Mouse (Mus musculus): Measurements from ENCODE around the gene Cox10. TPM values are rescaled to one million over a fixed set of nuclear protein-coding genes. Genes with fewer than 3 reads are reported as not detected.

Gene Cox10
- polyA plus RNA-seq, 1 experiment: 26.1 TPM

- H3K27me3 ChIP-seq (replicated peaks): no peaks in the 10 kb centered on the region
- TF ChIP-seq FLI1 (IDR thresholded peaks at IDR 0.05; ENCODE audit: low read length): no peak
- no peak for TF ChIP-seq GATA1 (IDR thresholded peaks at IDR 0.05; ENCODE audit: borderline replicate concordance, low read length)
- H3K4me3 ChIP-seq (replicated peaks): no peak overlapping the region
- no peaks in the 10 kb centered on the region for H3K36me3 ChIP-seq (replicated peaks; ENCODE audit: low read length)
- H3K9me3 ChIP-seq: peaks cover 3% of the 10 kb centered on the region; the same call in 1 of the 2 replicates
- peaks cover 35% of the 10 kb centered on the region for H3K4me1 ChIP-seq
These were observed 75.8 kb downstream of the Cox10 start for GRCm38 (mm10) chr11:64003484-64003883.

GRCm38 (mm10) chr11:64002629-64003028 is 76.6 kb downstream of the Cox10 start:
- no peaks in the 10 kb centered on the region for H3K27me3 ChIP-seq (replicated peaks)
- no peak for TF ChIP-seq FLI1 (IDR thresholded peaks at IDR 0.05; ENCODE audit: low read length)
- TF ChIP-seq GATA1 (IDR thresholded peaks at IDR 0.05; ENCODE audit: borderline replicate concordance, low read length): no peak
- peaks cover 3% of the 10 kb centered on the region for H3K36me3 ChIP-seq (replicated peaks; ENCODE audit: low read length)
- H3K4me1 ChIP-seq: peaks cover 35% of the 10 kb centered on the region
- no peak overlapping the region for H3K4me3 ChIP-seq (replicated peaks)
- H3K9me3 ChIP-seq: peaks cover 3% of the 10 kb centered on the region; the same call in 1 of the 2 replicates

GRCm38 (mm10) chr11:64001111-64001510 is 78.2 kb downstream of the Cox10 start:
- H3K36me3 ChIP-seq (replicated peaks; ENCODE audit: low read length): peaks cover 8% of the 10 kb centered on the region
- TF ChIP-seq FLI1 (IDR thresholded peaks at IDR 0.05; ENCODE audit: low read length): no peak
- TF ChIP-seq GATA1 (IDR thresholded peaks at IDR 0.05; ENCODE audit: borderline replicate concordance, low read length): no peak
- no peaks in the 10 kb centered on the region for H3K9me3 ChIP-seq
- no peaks in the 10 kb centered on the region for H3K27me3 ChIP-seq (replicated peaks)
- H3K4me3 ChIP-seq (replicated peaks): no peak overlapping the region
- H3K4me1 ChIP-seq: peaks cover 35% of the 10 kb centered on the region

- no peak for TF ChIP-seq GATA1 (IDR thresholded peaks at IDR 0.05; ENCODE audit: borderline replicate concordance, low read length)
- TF ChIP-seq FLI1 (IDR thresholded peaks at IDR 0.05; ENCODE audit: low read length): no peak
- Histone ChIP-seq H3K27me3 (replicated peaks) (no peaks in the 10 kb centered on the region), H3K9me3 (no peaks in the 10 kb centered on the region), H3K4me1 (peaks cover 35% of the 10 kb centered on the region), H3K36me3 (replicated peaks; ENCODE audit: low read length) (peaks cover 8% of the 10 kb centered on the region), H3K4me3 (replicated peaks) (no peak overlapping the region)
These were observed 79.0 kb downstream of the Cox10 start for GRCm38 (mm10) chr11:64000200-64000794.

- Histone ChIP-seq H3K4me1 (peaks cover 35% of the 10 kb centered on the region), H3K36me3 (replicated peaks; ENCODE audit: low read length) (peaks cover 8% of the 10 kb centered on the region), H3K27me3 (replicated peaks) (no peaks in the 10 kb centered on the region), H3K9me3 (no peaks in the 10 kb centered on the region), H3K4me3 (replicated peaks) (no peak overlapping the region)
- TF ChIP-seq GATA1 (IDR thresholded peaks at IDR 0.05; ENCODE audit: borderline replicate concordance, low read length) (no peak), FLI1 (IDR thresholded peaks at IDR 0.05; ENCODE audit: low read length) (no peak)
These were observed 79.8 kb downstream of the Cox10 start for GRCm38 (mm10) chr11:63999431-63999830.

GRCm38 (mm10) chr11:63991958-63992357 is 87.3 kb downstream of the Cox10 start:
- no peaks in the 10 kb centered on the region for H3K27me3 ChIP-seq (replicated peaks)
- peaks cover 22% of the 10 kb centered on the region for H3K36me3 ChIP-seq (replicated peaks; ENCODE audit: low read length)
- H3K4me1 ChIP-seq: peaks cover 35% of the 10 kb centered on the region
- TF ChIP-seq GATA1 (IDR thresholded peaks at IDR 0.05; ENCODE audit: borderline replicate concordance, low read length): no peak
- no peak for TF ChIP-seq FLI1 (IDR thresholded peaks at IDR 0.05; ENCODE audit: low read length)
- H3K4me3 ChIP-seq (replicated peaks): no peak overlapping the region
- H3K9me3 ChIP-seq: no peaks in the 10 kb centered on the region

- Histone ChIP-seq H3K36me3 (replicated peaks; ENCODE audit: low read length) (peaks cover 22% of the 10 kb centered on the region), H3K27me3 (replicated peaks) (no peaks in the 10 kb centered on the region)
These were observed 88.5 kb downstream of the Cox10 start for GRCm38 (mm10) chr11:63990759-63991158.

GRCm38 (mm10) chr11:63990311-63990710 is 89.0 kb downstream of the Cox10 start:
- Histone ChIP-seq H3K4me3 (replicated peaks) (no peak overlapping the region), H3K27me3 (replicated peaks) (no peaks in the 10 kb centered on the region), H3K4me1 (peaks cover 43% of the 10 kb centered on the region), H3K36me3 (replicated peaks; ENCODE audit: low read length) (peaks cover 22% of the 10 kb centered on the region), H3K9me3 (no peaks in the 10 kb centered on the region)
- no peak for TF ChIP-seq FLI1 (IDR thresholded peaks at IDR 0.05; ENCODE audit: low read length)
- TF ChIP-seq GATA1 (IDR thresholded peaks at IDR 0.05; ENCODE audit: borderline replicate concordance, low read length): no peak

More at GRCm38 (mm10) chr11:63990759-63991158, 88.5 kb downstream of the Cox10 start:
- Histone ChIP-seq H3K4me3 (replicated peaks) (no peak overlapping the region), H3K4me1 (peaks cover 39% of the 10 kb centered on the region), H3K9me3 (no peaks in the 10 kb centered on the region)
- TF ChIP-seq FLI1 (IDR thresholded peaks at IDR 0.05; ENCODE audit: low read length) (no peak), GATA1 (IDR thresholded peaks at IDR 0.05; ENCODE audit: borderline replicate concordance, low read length) (no peak)

- Histone ChIP-seq H3K4me1 (peaks cover 54% of the 10 kb centered on the region), H3K9me3 (no peaks in the 10 kb centered on the region), H3K4me3 (replicated peaks) (peak overlapping the region; percentile 35), H3K27me3 (replicated peaks) (no peaks in the 10 kb centered on the region), H3K36me3 (replicated peaks; ENCODE audit: low read length) (peaks cover 22% of the 10 kb centered on the region)
- no peak; the same call in 2 of the 3 replicates for TF ChIP-seq GATA1 (IDR thresholded peaks at IDR 0.05; ENCODE audit: borderline replicate concordance, low read length)
- TF ChIP-seq FLI1 (IDR thresholded peaks at IDR 0.05; ENCODE audit: low read length): no peak
These were observed 90.0 kb downstream of the Cox10 start for GRCm38 (mm10) chr11:63988991-63989860.

Data from megakaryocyte, embryonic 14.5 days (primary cell).